Mouse (Mus musculus): Measurements from ENCODE around the gene Olfr414. TPM values are rescaled to one million over a fixed set of nuclear protein-coding genes. Genes with fewer than 3 reads are reported as not detected.

The Olfr414 gene
- not detected in 2 replicates for polyA plus RNA-seq (2012; rRNA removed; ENCODE audit: low replicate concordance)

DNA sequence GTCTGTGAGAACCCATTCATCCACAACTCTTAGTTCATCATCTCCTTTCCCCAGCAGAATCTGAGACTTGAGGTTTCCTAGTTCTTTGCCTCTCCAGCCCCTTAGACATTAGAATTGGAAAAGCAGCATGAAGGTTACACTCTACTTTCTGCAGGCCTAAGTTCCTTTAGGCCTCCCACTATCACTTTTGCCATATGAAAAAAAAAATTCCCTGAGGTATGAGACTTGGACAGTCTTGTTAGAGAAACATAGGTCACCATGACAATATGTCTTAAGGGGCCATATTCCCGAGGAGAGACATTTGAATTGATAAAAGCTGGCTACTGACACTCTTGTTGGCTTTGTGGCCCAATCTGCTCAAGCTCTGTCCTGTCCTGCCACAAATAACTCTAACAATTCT lies at the start of gene Olfr414:
Gene Olfr414 (plus strand): TSS at position 301 of the 400 bp plus-strand sequence.

DNA sequence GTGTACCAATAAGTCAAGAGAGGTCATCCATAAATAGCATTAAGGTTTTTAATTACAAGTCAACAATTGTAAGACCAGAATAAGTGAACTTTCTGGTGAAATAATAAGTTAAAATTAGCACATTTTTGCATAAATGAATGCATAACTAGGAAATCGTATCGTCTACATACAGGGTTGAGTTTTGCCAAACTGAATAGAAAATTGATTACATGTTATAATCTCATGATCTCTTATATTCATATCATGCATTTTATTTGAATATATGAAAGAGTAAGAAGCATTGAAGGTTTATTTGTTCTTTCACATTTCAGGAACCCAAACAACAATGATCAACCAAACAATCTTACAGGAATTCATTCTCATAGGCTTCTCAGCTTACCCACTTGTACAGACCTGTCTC lies 33.1 kb upstream of the Olfr414 start, which contains the start of gene Olfr248:
Gene Olfr248 (plus strand): TSS at position 301 of the 400 bp plus-strand sequence.

DNA sequence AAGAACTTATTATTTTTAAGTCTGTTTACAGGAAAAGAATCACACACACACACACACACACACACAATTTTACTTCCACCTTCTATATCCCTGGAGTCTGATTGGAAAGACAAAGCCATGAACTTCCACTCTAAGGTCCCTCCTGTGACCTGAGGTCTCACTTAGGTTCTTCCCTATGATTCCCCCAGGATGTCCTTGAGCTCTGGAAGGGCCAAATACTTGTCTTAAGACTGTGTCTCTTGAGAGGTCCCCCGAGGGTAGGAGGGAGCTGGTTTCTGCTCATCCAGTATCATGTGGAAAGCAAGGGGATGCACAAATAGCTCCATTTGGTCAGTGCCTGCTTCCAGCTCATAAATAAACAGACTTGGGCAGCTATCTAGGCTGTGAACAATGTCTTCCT lies 17.9 kb downstream of the Olfr414 start, which contains the start of gene Olfr220:
Gene Olfr220 (plus strand): TSS at position 301 of the 400 bp plus-strand sequence.

Other genes with a start within 250 kb of the Olfr414 start
- gene Olfr419, start 172.0 kb upstream of the Olfr414 start, polyA plus RNA-seq (2012; rRNA removed; ENCODE audit: low replicate concordance): not detected in 2 replicates
- gene Mptx1, start 93.5 kb upstream of the Olfr414 start, polyA plus RNA-seq (2012; rRNA removed; ENCODE audit: low replicate concordance): not detected in 2 replicates
- not detected in 2 replicates for gene Olfr417, start 58.9 kb upstream of the Olfr414 start, polyA plus RNA-seq (2012; rRNA removed; ENCODE audit: low replicate concordance)
- gene Olfr248, start 33.0 kb upstream of the Olfr414 start, polyA plus RNA-seq (2012; rRNA removed; ENCODE audit: low replicate concordance): not detected in 2 replicates
- gene Olfr220, start 18.0 kb downstream of the Olfr414 start, polyA plus RNA-seq (2012; rRNA removed; ENCODE audit: low replicate concordance): not detected in 2 replicates
- 0.20 and 0.32 TPM in 2 replicates for gene Fmn2, start 77.8 kb downstream of the Olfr414 start, polyA plus RNA-seq (2012; rRNA removed; ENCODE audit: low replicate concordance)

All from mammary gland, adult 2 months (tissue).